Mouse (Mus musculus) lung, adult 2 months (tissue): ENCODE data around the gene Ddi2.

Experiments used
- CTCF ChIP-seq: fragments of 200-500 bp; IDR thresholded peaks from 2 replicates; pipeline ENCODE4 v1.5.1; 2011; ENCODE audit warnings: mild to moderate bottlenecking, low read length, control low read depth; ENCODE audit not compliant: insufficient read depth
- POLR2A ChIP-seq: fragments of 200-500 bp; IDR thresholded peaks from 2 replicates; pipeline ENCODE4 v1.6.1; 2011; ENCODE audit warnings: low read depth, mild to moderate bottlenecking, control low read depth, low read length, borderline replicate concordance; ENCODE audit errors: extremely low read depth

- TF ChIP-seq CTCF (no peak), POLR2A (no peak)
Observed at GRCm38 (mm10) chr4:141682706-141683230, 40.5 kb downstream of the Ddi2 start.
